Mouse (Mus musculus) heart, embryonic 14.5 days (tissue): ENCODE data around the gene Syt7. TPM values are rescaled to one million over a fixed set of nuclear protein-coding genes. Genes with fewer than 3 reads are reported as not detected.
A peak's percentile ranks its signal among the peaks of the same experiment; 100 is the strongest.

ENCODE experiments used
- ATAC-seq: fragments of 200-750 bp; cut with Nextera tagmentation; 2 replicates; pipeline ENCODE4 v1.8.0; 2017; ENCODE audit warnings: low read depth, moderate TSS enrichment; ENCODE audit not compliant: insufficient number of reproducible peaks, insufficient read depth, low FRiP score
- H3K27ac ChIP-seq, 2 experiments: fragments of 200-500 bp in 1 of 2; fragments of 300-500 bp in 1 of 2; sonication (generic) in 1 of 2; replicated peaks in 1 of 2; 2 replicates each; pipeline ENCODE4 v1.5.1; 2012 to 2014; ENCODE audit warnings: low read depth in 2 of 2, low read length in 2 of 2, control low read depth in 1 of 2, mild to moderate bottlenecking in 1 of 2, mixed read lengths in 1 of 2; ENCODE audit not compliant: control insufficient read depth in 1 of 2, insufficient read depth in 1 of 2
- H3K27me3 ChIP-seq: fragments of 300-500 bp; sonication (generic); 2 replicates; pipeline ENCODE4 v1.6.1; 2014; ENCODE audit warnings: mild to moderate bottlenecking, low read length, control low read depth; ENCODE audit not compliant: control insufficient read depth, insufficient read depth
- H3K36me3 ChIP-seq: fragments of 300-500 bp; sonication (generic); 2 replicates; pipeline ENCODE4 v1.6.1; 2014; ENCODE audit warnings: mild to moderate bottlenecking, control low read depth, low read length, mixed read lengths; ENCODE audit not compliant: control insufficient read depth, insufficient read depth
- H3K4me1 ChIP-seq, 2 experiments: fragments of 200-500 bp in 1 of 2; fragments of 300-500 bp in 1 of 2; sonication (generic) in 1 of 2; 2 replicates each; pipeline ENCODE4 v1.6.1; 2012 to 2014; ENCODE audit warnings: low read length in 2 of 2, control low read depth in 1 of 2, mixed read lengths in 1 of 2; ENCODE audit not compliant: control insufficient read depth in 2 of 2, insufficient read depth in 2 of 2
- H3K4me2 ChIP-seq: fragments of 300-500 bp; sonication (generic); 2 replicates; pipeline ENCODE4 v1.6.1; 2014; ENCODE audit warnings: mild to moderate bottlenecking, low read length
- H3K4me3 ChIP-seq, 2 experiments: fragments of 200-500 bp in 1 of 2; fragments of 300-500 bp in 1 of 2; sonication (generic) in 1 of 2; 2 replicates each; pipeline ENCODE4 v1.5.1; 2012 to 2014; ENCODE audit warnings: low read length in 2 of 2, mild to moderate bottlenecking in 2 of 2, control low read depth in 1 of 2, low read depth in 1 of 2, moderate library complexity in 1 of 2; ENCODE audit not compliant: control insufficient read depth in 1 of 2, insufficient read depth in 1 of 2
- H3K9ac ChIP-seq: fragments of 300-500 bp; sonication (generic); 2 replicates; pipeline ENCODE4 v1.6.1; 2014; ENCODE audit warnings: mild to moderate bottlenecking, low read length
- H3K9me3 ChIP-seq: fragments of 300-500 bp; sonication (generic); 2 replicates; pipeline ENCODE4 v1.6.1; 2016; ENCODE audit warnings: low read length, control low read depth; ENCODE audit not compliant: control insufficient read depth
- WGBS: fragments of 180-500 bp; shearing (Covaris S2); extraction: QIAGEN DNeasy Blood & Tissue Kit; methylation state at CpG from one replicate; pipeline ENCODE4 v1.1.7; 2014; 5-methylcytosine and 5-hydroxymethylcytosine counted together
- polyA plus RNA-seq: library from polyadenylated mRNA; unstranded; fragments of >200 nt; fragmentation: Nextera tagmentation; extraction: Ambion mirVana; gene quantifications from 2 replicates; pipeline ENCODE4 v1.2.1, GENCODE M21; 2014

Gene Syt7
- polyA plus RNA-seq, 1 experiment from 2014 or later, result 0.92 TPM

- H3K36me3 ChIP-seq, result no peaks in the 10 kb centered on the region
- no peak for ATAC-seq
- H3K9me3 ChIP-seq, result no peaks in the 10 kb centered on the region
- peaks cover 13% of the 10 kb centered on the region; the same call in 1 of the 2 replicates for H3K27me3 ChIP-seq
- no peak overlapping the region for H3K9ac ChIP-seq
- no peak overlapping the region for H3K27ac ChIP-seq
- no peak overlapping the region for H3K4me3 ChIP-seq
- no peak overlapping the region for H3K4me2 ChIP-seq
- peaks cover 5 to 22% of the 10 kb centered on the region in 2 experiments; a peak in 3 of 4 replicates for H3K4me1 ChIP-seq
- WGBS, result 35% methylated on average over 25 of the region's 25 CpGs
Measured at GRCm38 (mm10) chr19:10426312-10426711, 37.4 kb downstream of the Syt7 start.

- no peak overlapping the region for H3K4me3 ChIP-seq
- peaks cover 7 to 26% of the 10 kb centered on the region in 2 experiments; a peak in 3 of 4 replicates for H3K4me1 ChIP-seq
- no peak overlapping the region for H3K9ac ChIP-seq
- no peak overlapping the region for H3K4me2 ChIP-seq
- H3K27ac ChIP-seq, result no peak overlapping the region
- 52% methylated on average over 6 of the region's 6 CpGs for WGBS
- H3K27me3 ChIP-seq, result peaks cover 10% of the 10 kb centered on the region; the same call in 1 of the 2 replicates
- H3K36me3 ChIP-seq, result no peaks in the 10 kb centered on the region
- H3K9me3 ChIP-seq, result no peaks in the 10 kb centered on the region
- no peak for ATAC-seq
Measured at GRCm38 (mm10) chr19:10426793-10427192, 37.9 kb downstream of the Syt7 start.

GRCm38 (mm10) chr19:10427431-10427830, 38.5 kb downstream of the Syt7 start:
- peaks cover 4 to 21% of the 10 kb centered on the region in 2 experiments; a peak in 2 of 4 replicates for H3K4me1 ChIP-seq
- peaks cover 10% of the 10 kb centered on the region; the same call in 1 of the 2 replicates for H3K27me3 ChIP-seq
- H3K27ac ChIP-seq, result no peak overlapping the region
- H3K36me3 ChIP-seq, result no peaks in the 10 kb centered on the region
- H3K9ac ChIP-seq, result no peak overlapping the region
- WGBS, result 83% methylated on average over 9 of the region's 9 CpGs
- ATAC-seq, result no peak
- H3K4me3 ChIP-seq, result no peak overlapping the region
- no peak overlapping the region for H3K4me2 ChIP-seq
- H3K9me3 ChIP-seq, result no peaks in the 10 kb centered on the region

GRCm38 (mm10) chr19:10429371-10429770, 40.5 kb downstream of the Syt7 start:
- WGBS, result 78% methylated on average over 8 of the region's 8 CpGs
- Histone ChIP-seq H3K36me3 (no peaks in the 10 kb centered on the region), H3K4me2 (no peak overlapping the region), H3K4me1 (peaks cover 21 to 32% of the 10 kb centered on the region in 2 experiments), H3K9me3 (no peaks in the 10 kb centered on the region), H3K27ac (no peak overlapping the region), H3K4me3 (no peak overlapping the region), H3K27me3 (peaks cover 10% of the 10 kb centered on the region; the same call in 1 of the 2 replicates), H3K9ac (no peak overlapping the region)
- no peak for ATAC-seq

- 28% methylated on average over 3 of the region's 3 CpGs for WGBS
- H3K4me2 ChIP-seq, result no peak overlapping the region
- H3K4me3 ChIP-seq, result no peak overlapping the region
- 0 out of 2 replicates have a peak, but pooled peaks cover 4% of the 10 kb centered on the region for H3K27me3 ChIP-seq
- no peak overlapping the region for H3K27ac ChIP-seq
- H3K36me3 ChIP-seq, result no peaks in the 10 kb centered on the region
- no peaks in the 10 kb centered on the region for H3K9me3 ChIP-seq
- H3K4me1 ChIP-seq, result peaks cover 19 to 36% of the 10 kb centered on the region in 2 experiments
- H3K9ac ChIP-seq, result no peak overlapping the region
- no peak for ATAC-seq
Measured at GRCm38 (mm10) chr19:10431410-10431809, 42.5 kb downstream of the Syt7 start.

GRCm38 (mm10) chr19:10431841-10432240, 43.0 kb downstream of the Syt7 start:
- ATAC-seq, result no peak
- 47% methylated on average over 4 of the region's 4 CpGs for WGBS
- Histone ChIP-seq H3K9ac (no peak overlapping the region), H3K36me3 (no peaks in the 10 kb centered on the region), H3K4me3 (no peak overlapping the region), H3K27me3 (0 out of 2 replicates have a peak, but pooled peaks cover 4% of the 10 kb centered on the region), H3K27ac (no peak overlapping the region), H3K4me1 (peaks cover 19 to 36% of the 10 kb centered on the region in 2 experiments), H3K9me3 (no peaks in the 10 kb centered on the region), H3K4me2 (no peak overlapping the region)

GRCm38 (mm10) chr19:10433225-10433624, 44.3 kb downstream of the Syt7 start:
- ATAC-seq, result peak; percentile 16; the same call in 1 of the 2 replicates
- Histone ChIP-seq H3K9ac (no peak overlapping the region; the same call in 1 of the 2 replicates), H3K27ac (peak overlapping the region; percentile 9 to 64; a peak in 3 of 4 replicates), H3K36me3 (no peaks in the 10 kb centered on the region), H3K4me1 (peaks cover 19 to 32% of the 10 kb centered on the region in 2 experiments), H3K4me2 (no peak overlapping the region), H3K4me3 (no peak overlapping the region), H3K9me3 (no peaks in the 10 kb centered on the region), H3K27me3 (0 out of 2 replicates have a peak, but pooled peaks cover 4% of the 10 kb centered on the region)
- 24% methylated on average over 7 of the region's 7 CpGs for WGBS
